Mouse (Mus musculus): ENCODE data around the gene Elmo1. TPM values are rescaled to one million over a fixed set of nuclear protein-coding genes. Genes with fewer than 3 reads are reported as not detected.

Elmo1 gene
- polyA plus RNA-seq, 1 experiment from 2014 or later: 23.5 TPM

DNA sequence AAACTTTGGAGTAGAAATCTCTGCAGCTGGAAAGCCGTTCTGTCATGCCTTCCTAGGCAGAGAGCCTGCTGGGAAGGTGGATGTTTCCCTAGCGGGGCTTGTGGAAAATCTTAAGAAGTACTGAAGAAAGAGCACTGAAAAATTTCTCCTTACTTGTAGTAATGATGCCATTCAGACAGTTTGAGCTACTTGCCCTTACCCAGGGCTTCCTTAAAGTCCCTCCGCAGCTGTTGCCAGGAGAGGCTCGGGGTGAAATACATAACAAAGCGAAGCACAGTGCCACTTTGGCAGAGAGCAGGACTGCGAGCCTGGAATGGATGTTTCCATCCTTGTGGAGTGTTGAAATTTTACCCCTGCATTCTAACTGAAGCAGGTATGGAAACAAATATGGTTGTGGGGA lies 164.5 kb downstream of the Elmo1 start:
- no peak for ATAC-seq (ENCODE audit: insufficient number of reproducible peaks, low FRiP score, low TSS enrichment, low read depth)
- Histone ChIP-seq H3K4me2 (replicated peaks) (no peak overlapping the region), H3K4me1 (0 out of 2 replicates have a peak, but pooled peaks cover 7% of the 10 kb centered on the region), H3K36me3 (no peaks in the 10 kb centered on the region), H3K4me3 (replicated peaks) (no peak overlapping the region), H3K27ac (replicated peaks) (peak overlapping the region; percentile 61), H3K9me3 (replicated peaks) (no peaks in the 10 kb centered on the region), H3K27me3 (no peaks in the 10 kb centered on the region), H3K9ac (no peak overlapping the region)
- 53% methylated on average over 6 of the region's 6 CpGs for WGBS

DNA sequence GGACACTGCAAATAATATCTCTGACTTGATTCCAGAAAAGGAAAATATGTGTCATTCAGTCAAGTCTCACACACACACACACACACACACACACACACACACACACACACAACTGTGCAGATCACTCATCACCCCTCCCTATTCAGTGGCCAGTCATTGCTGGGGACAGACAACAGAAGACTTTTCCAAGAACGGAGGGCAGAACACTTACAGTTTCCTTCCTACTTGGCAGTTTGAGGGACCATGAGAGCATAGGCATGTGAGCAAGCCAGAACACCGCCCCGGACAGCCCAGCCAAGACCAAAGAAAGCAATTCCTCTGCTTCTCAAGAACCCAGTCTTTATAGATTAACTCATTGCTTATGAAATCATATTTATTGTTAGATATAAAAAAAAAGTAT lies 165.0 kb downstream of the Elmo1 start:
- ATAC-seq (ENCODE audit: insufficient number of reproducible peaks, low FRiP score, low TSS enrichment, low read depth): no peak
- no peaks in the 10 kb centered on the region for H3K36me3 ChIP-seq
- peak overlapping the region; percentile 61 for H3K27ac ChIP-seq (replicated peaks)
- H3K4me2 ChIP-seq (replicated peaks): no peak overlapping the region
- no peak overlapping the region for H3K9ac ChIP-seq
- H3K9me3 ChIP-seq (replicated peaks): no peaks in the 10 kb centered on the region
- 0 out of 2 replicates have a peak, but pooled peaks cover 7% of the 10 kb centered on the region for H3K4me1 ChIP-seq
- WGBS: 44% methylated on average over 3 of the region's 3 CpGs
- H3K27me3 ChIP-seq: no peaks in the 10 kb centered on the region
- no peak overlapping the region for H3K4me3 ChIP-seq (replicated peaks)

DNA sequence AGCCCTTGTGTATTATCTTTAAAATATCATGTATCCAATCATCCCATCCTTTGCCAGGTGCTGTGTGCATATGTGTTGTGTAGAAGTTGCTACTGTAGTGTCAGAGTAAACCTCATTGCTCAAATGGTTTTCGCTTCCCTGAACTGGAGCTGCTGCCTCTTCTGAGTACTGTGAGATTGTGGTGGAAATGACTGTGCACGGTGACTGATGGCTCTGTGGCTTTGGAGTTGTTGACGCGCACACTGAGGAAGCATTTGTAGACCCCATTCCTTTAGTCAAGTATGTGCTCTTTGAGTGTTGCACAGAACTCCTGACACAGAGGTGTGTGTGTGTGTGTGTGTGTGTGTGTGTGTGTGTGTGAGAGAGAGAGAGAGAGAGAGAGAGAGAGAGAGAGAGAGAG lies 166.2 kb downstream of the Elmo1 start:
- H3K9ac ChIP-seq: no peak overlapping the region
- no peaks in the 10 kb centered on the region for H3K27me3 ChIP-seq
- 96% methylated on average over 4 of the region's 4 CpGs for WGBS
- H3K4me1 ChIP-seq: 0 out of 2 replicates have a peak, but pooled peaks cover 7% of the 10 kb centered on the region
- H3K9me3 ChIP-seq (replicated peaks): no peaks in the 10 kb centered on the region
- H3K4me3 ChIP-seq (replicated peaks): no peak overlapping the region
- no peak overlapping the region for H3K27ac ChIP-seq (replicated peaks)
- H3K36me3 ChIP-seq: no peaks in the 10 kb centered on the region
- ATAC-seq (ENCODE audit: insufficient number of reproducible peaks, low FRiP score, low TSS enrichment, low read depth): no peak
- H3K4me2 ChIP-seq (replicated peaks): no peak overlapping the region

DNA sequence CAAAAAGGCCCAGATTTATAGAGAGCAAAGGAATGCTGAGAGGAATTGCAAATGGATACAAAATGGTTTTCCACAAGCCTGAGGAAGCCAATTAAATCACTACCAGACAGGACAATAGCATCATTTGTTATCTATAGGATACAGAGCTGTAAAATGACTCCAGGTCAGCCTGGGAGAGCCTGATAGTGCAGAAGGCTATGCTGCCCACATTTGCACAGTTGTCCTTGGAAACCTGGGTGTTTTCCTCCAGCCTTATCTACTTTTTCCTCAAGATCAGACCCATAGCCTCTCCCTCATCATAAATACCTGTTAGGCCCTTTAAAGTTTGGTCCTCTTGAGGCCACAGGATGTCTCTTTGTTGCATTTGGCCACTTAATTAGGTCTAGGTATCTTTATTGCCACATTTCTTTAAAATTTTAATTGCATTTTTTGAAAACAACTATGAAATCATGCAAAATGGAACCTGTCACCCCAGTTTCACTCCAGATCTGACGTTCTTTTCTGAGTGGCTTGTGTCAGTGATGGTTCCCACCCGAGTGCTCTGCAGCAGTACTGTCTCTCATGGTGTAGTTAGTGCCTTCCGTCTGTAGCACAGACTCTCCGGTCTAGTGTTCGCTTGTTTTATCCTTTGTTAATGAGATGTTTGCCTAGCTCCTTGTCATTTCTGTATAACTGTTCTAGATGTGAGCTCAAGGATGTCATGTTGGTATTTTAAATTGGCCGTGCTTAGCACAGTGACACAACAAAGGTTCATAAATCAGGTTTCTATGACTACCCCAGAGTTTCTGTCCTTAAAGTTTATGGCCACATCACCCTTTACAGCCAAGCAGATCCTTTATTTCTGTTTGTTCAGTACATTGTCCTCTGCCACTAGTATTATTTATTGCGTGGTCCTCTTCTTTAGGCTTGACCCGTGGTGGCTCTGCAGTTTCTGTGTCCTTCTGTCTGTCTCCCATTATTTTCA lies 167.4 kb downstream of the Elmo1 start:
- Histone ChIP-seq H3K4me1 (0 out of 2 replicates have a peak, but pooled peaks cover 7% of the 10 kb centered on the region), H3K27ac (replicated peaks) (no peak overlapping the region), H3K4me3 (replicated peaks) (no peak overlapping the region), H3K9ac (no peak overlapping the region), H3K36me3 (no peaks in the 10 kb centered on the region), H3K9me3 (replicated peaks) (no peaks in the 10 kb centered on the region), H3K27me3 (no peaks in the 10 kb centered on the region), H3K4me2 (replicated peaks) (no peak overlapping the region)
- ATAC-seq (ENCODE audit: insufficient number of reproducible peaks, low FRiP score, low TSS enrichment, low read depth): no peak
- WGBS: 90% methylated on average over 8 of the region's 8 CpGs

DNA sequence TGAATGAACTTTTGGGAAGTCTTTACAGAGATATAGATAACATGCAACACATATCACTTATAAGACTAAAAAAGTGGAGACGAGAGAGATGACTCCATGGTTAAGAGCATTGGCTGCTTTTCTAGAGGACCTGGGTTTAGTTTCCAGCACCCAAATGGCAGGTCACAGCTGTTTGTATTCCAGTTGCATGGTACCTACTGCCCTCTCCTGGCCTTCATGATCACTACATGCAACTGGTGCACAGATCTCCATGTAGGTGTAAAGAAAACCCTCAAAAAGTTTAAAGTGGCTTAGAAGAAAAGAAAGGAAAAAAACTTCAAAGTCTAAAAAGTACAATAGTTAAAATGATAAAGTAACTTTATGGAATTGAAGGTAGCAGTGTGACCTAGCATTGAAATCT lies 172.8 kb downstream of the Elmo1 start:
- no peaks in the 10 kb centered on the region for H3K4me1 ChIP-seq
- no peak overlapping the region for H3K27ac ChIP-seq (replicated peaks)
- no peak overlapping the region for H3K4me3 ChIP-seq (replicated peaks)
- WGBS: 91% methylated on average over 1 of the region's 1 CpGs
- no peaks in the 10 kb centered on the region for H3K9me3 ChIP-seq (replicated peaks)
- H3K36me3 ChIP-seq: no peaks in the 10 kb centered on the region
- no peak for ATAC-seq (ENCODE audit: insufficient number of reproducible peaks, low FRiP score, low TSS enrichment, low read depth)
- no peak overlapping the region for H3K4me2 ChIP-seq (replicated peaks)
- no peaks in the 10 kb centered on the region for H3K27me3 ChIP-seq
- no peak overlapping the region for H3K9ac ChIP-seq

DNA sequence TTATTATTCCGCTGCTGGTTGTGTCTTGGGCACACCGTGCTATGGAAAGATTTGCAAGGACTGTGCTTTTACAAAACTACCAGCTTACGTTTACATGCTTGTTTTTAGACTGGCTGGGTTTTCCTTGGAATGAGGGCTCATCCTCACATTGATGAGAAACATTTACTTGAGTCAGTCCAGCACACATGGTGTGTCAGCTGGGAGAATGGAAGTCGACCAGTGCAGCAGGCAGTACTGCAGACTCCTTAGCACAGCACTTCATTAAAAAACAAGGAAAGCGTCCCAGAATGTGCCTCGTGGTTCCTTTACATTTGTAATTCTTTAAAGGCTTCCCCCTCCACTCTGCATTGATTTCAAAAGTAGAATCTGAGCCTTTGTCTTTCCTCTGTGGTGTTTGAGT lies 179.8 kb downstream of the Elmo1 start:
- WGBS: 53% methylated on average over 6 of the region's 6 CpGs
- no peak overlapping the region for H3K4me3 ChIP-seq (replicated peaks)
- no peak overlapping the region for H3K27ac ChIP-seq (replicated peaks)
- H3K9ac ChIP-seq: no peak overlapping the region
- no peaks in the 10 kb centered on the region for H3K4me1 ChIP-seq
- H3K36me3 ChIP-seq: no peaks in the 10 kb centered on the region
- ATAC-seq (ENCODE audit: insufficient number of reproducible peaks, low FRiP score, low TSS enrichment, low read depth): no peak
- H3K27me3 ChIP-seq: no peaks in the 10 kb centered on the region
- H3K4me2 ChIP-seq (replicated peaks): no peak overlapping the region
- H3K9me3 ChIP-seq (replicated peaks): no peaks in the 10 kb centered on the region

DNA sequence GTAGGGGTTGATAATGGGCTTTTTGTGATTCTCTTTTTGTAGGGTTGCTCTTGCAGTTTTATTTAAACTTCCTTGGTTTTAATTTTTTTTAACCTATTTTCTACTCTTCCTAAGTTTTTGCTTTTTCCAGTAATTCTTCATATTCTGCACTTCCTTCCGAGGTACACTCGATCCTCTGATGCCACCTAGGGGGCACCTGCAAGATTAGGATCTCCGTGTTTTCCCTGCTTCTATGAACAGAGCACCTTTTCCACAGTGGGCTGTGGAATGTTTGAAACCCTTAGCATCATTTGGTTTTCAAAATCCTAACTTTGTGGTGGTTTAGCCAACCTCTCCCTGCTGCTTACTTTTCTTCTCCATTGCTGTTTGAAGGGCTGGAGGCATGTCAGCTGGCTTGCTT lies 181.4 kb downstream of the Elmo1 start:
- ATAC-seq (ENCODE audit: insufficient number of reproducible peaks, low FRiP score, low TSS enrichment, low read depth): no peak
- Histone ChIP-seq H3K4me3 (replicated peaks) (no peak overlapping the region), H3K9me3 (replicated peaks) (no peaks in the 10 kb centered on the region), H3K4me2 (replicated peaks) (no peak overlapping the region), H3K36me3 (no peaks in the 10 kb centered on the region), H3K27ac (replicated peaks) (no peak overlapping the region), H3K4me1 (no peaks in the 10 kb centered on the region), H3K9ac (no peak overlapping the region), H3K27me3 (no peaks in the 10 kb centered on the region)
- WGBS: 39% methylated on average over 3 of the region's 3 CpGs

DNA sequence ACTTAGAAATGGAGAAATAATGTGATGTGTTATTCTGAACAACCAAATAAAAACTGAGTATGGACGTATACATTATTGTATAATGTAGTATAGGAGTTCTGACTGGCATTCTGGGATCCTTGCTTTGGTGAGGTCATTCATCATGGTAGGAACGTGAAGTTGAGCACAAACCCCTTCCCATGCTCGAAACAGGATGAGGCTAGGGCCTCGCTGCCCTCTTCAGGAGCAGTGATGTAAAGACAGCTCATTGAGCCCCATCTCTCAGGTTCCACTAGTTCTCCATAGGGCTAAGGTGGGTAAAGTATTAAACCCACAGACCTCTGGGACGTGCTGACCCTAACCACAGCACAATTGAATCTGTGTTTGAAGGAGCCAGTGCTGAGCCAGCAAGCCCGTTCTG lies 182.2 kb downstream of the Elmo1 start:
- no peak overlapping the region for H3K4me3 ChIP-seq (replicated peaks)
- H3K27me3 ChIP-seq: no peaks in the 10 kb centered on the region
- no peaks in the 10 kb centered on the region for H3K9me3 ChIP-seq (replicated peaks)
- no peaks in the 10 kb centered on the region for H3K4me1 ChIP-seq
- 50% methylated on average over 6 of the region's 6 CpGs for WGBS
- ATAC-seq (ENCODE audit: insufficient number of reproducible peaks, low FRiP score, low TSS enrichment, low read depth): no peak
- H3K9ac ChIP-seq: no peak overlapping the region
- H3K36me3 ChIP-seq: no peaks in the 10 kb centered on the region
- no peak overlapping the region for H3K4me2 ChIP-seq (replicated peaks)
- H3K27ac ChIP-seq (replicated peaks): no peak overlapping the region

DNA sequence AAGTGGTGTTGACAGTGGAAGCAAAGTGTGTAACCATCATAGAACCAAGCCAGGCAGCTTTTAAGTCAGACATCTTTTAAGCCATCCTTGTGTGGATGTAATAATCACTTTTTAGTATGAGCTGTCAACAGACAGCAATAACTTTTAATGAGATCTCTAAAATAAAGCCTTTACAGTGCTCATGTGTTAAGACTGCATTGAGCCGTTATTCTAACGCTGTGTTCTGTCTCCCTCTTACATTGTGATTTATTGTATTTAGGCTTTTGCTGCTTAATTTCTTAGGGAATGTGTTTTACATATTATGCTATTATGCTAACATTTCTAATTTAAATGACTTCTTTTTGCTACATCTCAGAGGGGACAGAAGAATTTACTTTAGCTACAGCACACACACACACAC lies 189.5 kb downstream of the Elmo1 start:
- Histone ChIP-seq H3K4me2 (replicated peaks) (no peak overlapping the region), H3K9me3 (replicated peaks) (no peaks in the 10 kb centered on the region), H3K4me1 (no peaks in the 10 kb centered on the region), H3K9ac (no peak overlapping the region), H3K27me3 (no peaks in the 10 kb centered on the region), H3K4me3 (replicated peaks) (no peak overlapping the region), H3K36me3 (no peaks in the 10 kb centered on the region), H3K27ac (replicated peaks) (no peak overlapping the region)
- WGBS: 84% methylated on average over 2 of the region's 2 CpGs
- no peak for ATAC-seq (ENCODE audit: insufficient number of reproducible peaks, low FRiP score, low TSS enrichment, low read depth)

DNA sequence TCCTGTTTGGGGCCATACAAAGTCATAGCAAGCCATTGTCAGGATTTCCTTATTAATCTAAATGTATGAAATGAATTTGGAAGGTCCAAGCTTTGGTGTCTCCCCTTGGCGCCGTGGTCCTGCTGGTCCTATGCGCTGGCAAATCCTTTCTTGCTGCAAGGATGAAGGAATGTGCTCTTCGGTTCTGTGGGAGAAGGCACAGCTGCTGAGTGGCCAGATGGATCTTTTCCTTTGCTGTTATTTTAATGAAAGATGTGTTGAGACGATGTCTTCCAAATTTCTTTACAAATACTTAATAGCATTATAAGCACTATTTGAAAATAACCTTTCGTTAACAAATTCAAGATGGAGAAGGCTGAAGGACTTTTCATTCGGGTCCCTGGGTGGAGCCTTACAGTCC lies 193.5 kb downstream of the Elmo1 start:
- peaks cover 9% of the 10 kb centered on the region for H3K4me1 ChIP-seq
- H3K27ac ChIP-seq (replicated peaks): no peak overlapping the region
- H3K4me2 ChIP-seq (replicated peaks): no peak overlapping the region
- no peak overlapping the region for H3K9ac ChIP-seq
- H3K4me3 ChIP-seq (replicated peaks): no peak overlapping the region
- 88% methylated on average over 7 of the region's 7 CpGs for WGBS
- no peak for ATAC-seq (ENCODE audit: insufficient number of reproducible peaks, low FRiP score, low TSS enrichment, low read depth)
- H3K9me3 ChIP-seq (replicated peaks): no peaks in the 10 kb centered on the region
- H3K27me3 ChIP-seq: no peaks in the 10 kb centered on the region
- H3K36me3 ChIP-seq: no peaks in the 10 kb centered on the region

DNA sequence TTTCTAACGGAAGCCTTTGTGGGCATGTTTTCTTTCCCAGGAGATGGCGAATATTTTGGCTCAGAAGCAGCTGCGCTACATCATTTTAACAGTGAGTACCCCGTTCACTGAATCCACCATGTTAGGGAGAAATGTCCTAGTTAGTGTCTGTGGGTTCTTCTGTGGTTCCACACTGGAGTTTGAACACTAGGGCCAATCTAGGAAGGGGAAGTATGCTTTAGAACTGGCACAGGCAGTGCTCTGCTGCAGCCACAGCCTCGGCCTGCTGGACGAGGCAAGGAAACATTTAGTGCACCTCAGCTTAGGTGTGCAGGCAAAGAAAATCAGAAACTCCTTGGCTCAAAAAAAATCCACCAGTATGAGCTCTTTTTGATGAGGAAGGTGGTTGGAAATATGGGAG lies 196.3 kb downstream of the Elmo1 start:
- Histone ChIP-seq H3K9me3 (replicated peaks) (no peaks in the 10 kb centered on the region), H3K4me2 (replicated peaks) (no peak overlapping the region), H3K27me3 (no peaks in the 10 kb centered on the region), H3K27ac (replicated peaks) (no peak overlapping the region), H3K4me1 (peaks cover 20% of the 10 kb centered on the region), H3K4me3 (replicated peaks) (no peak overlapping the region), H3K9ac (no peak overlapping the region), H3K36me3 (no peaks in the 10 kb centered on the region)
- 85% methylated on average over 6 of the region's 6 CpGs for WGBS
- no peak for ATAC-seq (ENCODE audit: insufficient number of reproducible peaks, low FRiP score, low TSS enrichment, low read depth)

DNA sequence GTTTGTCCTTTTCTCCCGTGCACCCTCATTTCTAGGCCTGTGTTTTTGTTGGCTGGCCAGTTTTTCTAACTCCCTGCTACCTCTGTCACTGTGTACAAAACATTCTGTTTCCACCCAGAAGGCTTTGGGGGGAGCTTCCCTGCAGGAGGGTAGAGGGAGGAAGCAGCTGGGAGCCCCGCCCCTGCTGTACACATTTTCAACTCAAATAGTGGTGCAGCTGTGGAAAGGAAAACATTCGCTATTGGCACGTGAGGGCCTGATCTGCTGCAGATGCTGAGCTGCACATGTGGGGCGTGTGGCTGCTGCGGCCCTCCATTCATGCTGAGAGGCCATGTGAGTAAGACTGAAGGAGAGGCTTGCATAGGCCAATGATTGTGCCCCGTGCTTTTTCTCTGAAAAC lies 198.0 kb downstream of the Elmo1 start:
- peak overlapping the region; percentile 22; the same call in 1 of the 2 replicates for H3K27ac ChIP-seq (replicated peaks)
- WGBS: 31% methylated on average over 7 of the region's 7 CpGs

More for the DNA sequence above, 198.0 kb downstream of the Elmo1 start:
- no peaks in the 10 kb centered on the region for H3K36me3 ChIP-seq
- H3K4me2 ChIP-seq (replicated peaks): no peak overlapping the region
- H3K4me3 ChIP-seq (replicated peaks): no peak overlapping the region
- H3K9me3 ChIP-seq (replicated peaks): no peaks in the 10 kb centered on the region
- no peak overlapping the region for H3K9ac ChIP-seq
- H3K27me3 ChIP-seq: no peaks in the 10 kb centered on the region
- H3K4me1 ChIP-seq: peaks cover 23% of the 10 kb centered on the region
- ATAC-seq (ENCODE audit: insufficient number of reproducible peaks, low FRiP score, low TSS enrichment, low read depth): peak; percentile 71
